Mouse (Mus musculus): Measurements from ENCODE around the gene Olfr916.

Gene Olfr916

GRCm38 (mm10) chr9:38659775-38660174, at the start of gene Olfr916:
TSS of gene Olfr916 (minus strand) at chr9:38659875.
- no peak for DNase-seq (ENCODE audit: low read depth)

- no peak for DNase-seq (ENCODE audit: low read depth)
Measured at GRCm38 (mm10) chr9:38674501-38674900, 14.8 kb upstream of the Olfr916 start, which contains the start of gene Olfr918. TSS of gene Olfr918 (minus strand) at chr9:38674601.

- DNase-seq (ENCODE audit: low read depth), result no peak
Measured at GRCm38 (mm10) chr9:38672887-38673286, 13.2 kb upstream of the Olfr916 start.

GRCm38 (mm10) chr9:38665742-38666141, 6.1 kb upstream of the Olfr916 start, which contains the start of gene Olfr917:
TSS of gene Olfr917 (minus strand) at chr9:38665842.
- no peak for DNase-seq (ENCODE audit: low read depth)

GRCm38 (mm10) chr9:38632406-38632805, 27.3 kb downstream of the Olfr916 start:
- DNase-seq (ENCODE audit: low read depth), result no peak
